12 mouse cellular contexts compared by ENCODE assay signal in the genomic region with DNA sequence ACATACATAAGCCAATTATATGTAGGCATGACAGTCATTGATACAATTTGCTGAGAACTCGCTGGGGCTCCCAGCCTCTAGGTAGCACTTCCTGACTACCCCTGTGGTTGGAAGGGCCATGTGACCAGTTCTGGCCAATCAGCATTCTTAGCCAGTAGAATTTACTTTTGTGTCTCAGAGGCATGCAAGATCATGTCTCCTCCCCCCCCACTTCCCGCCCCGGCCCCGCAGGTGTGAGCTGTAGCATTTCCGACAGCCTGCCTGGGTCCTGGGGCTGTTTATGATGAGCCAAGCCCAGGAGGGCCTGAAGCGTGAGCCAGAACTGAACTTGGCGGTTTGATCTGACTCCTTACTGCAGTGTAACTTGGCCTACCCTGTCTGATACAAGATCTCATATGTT. TPM values are rescaled to one million over a fixed set of nuclear protein-coding genes. Genes with fewer than 3 reads are reported as not detected.
A peak's percentile ranks its signal among the peaks of the same experiment; 100 is the strongest.
DNase-seq lines count a peak whose midpoint lies in the region; ATAC-seq and TF ChIP-seq lines count a peak whose summit lies in the region.
"Had no signal": no experiment of that assay in that cellular context is flagged by ENCODE, and none has a peak within 500 bp of the region (broad histone marks: within the 10 kb centered on the region; RNA-seq: fewer than 3 reads in every experiment).

No protein-coding gene starts in this region.

- peak; percentile 92 for DNase-seq in G1E (ENCODE audit: low spot score)
- DNase-seq in lung, embryonic 14.5 days: peak; percentile 32
- DNase-seq in spleen, adult 2 months (ENCODE audit: low read depth in 1 of 2, low spot score in 2 of 2): peak; percentile 83 to 84
- DNase-seq in left cerebral cortex, adult 2 months (ENCODE audit: extremely low spot score in 1 of 2, low spot score in 2 of 2): no peak
- no peak for DNase-seq in adrenal gland, adult 8-10 months
- DNase-seq in layer of hippocampus, adult 9-10 months (ENCODE audit: low spot score): no peak
- no peak for DNase-seq in heart, postnatal 36 days
- DNase-seq: cerebellum, postnatal 25 days had no signal

- no peak overlapping the region for H3K4me2 ChIP-seq in lung, embryonic 14.5 days
- H3K4me2 ChIP-seq: hindbrain, embryonic 12.5 days; neural tube, embryonic 13.5 days had no signal

- intact Hi-C loops in left cerebral cortex, adult 2 months (cut with DNase I): no loop called here
- intact Hi-C loops in heart, postnatal 36 days (cut with DNase I): no loop called here

- 30% methylated on average over 7 of the region's 7 CpGs for WGBS in lung, embryonic 14.5 days
- 15% methylated on average over 7 of the region's 7 CpGs for WGBS in spleen, adult 2 months

- H3K27ac ChIP-seq in lung, embryonic 14.5 days (ENCODE audit: low read depth): no peak overlapping the region
- H3K27ac ChIP-seq in spleen, adult 2 months (ENCODE audit: insufficient read depth, low read length): peak overlapping the region; percentile 73
- no peak overlapping the region for H3K27ac ChIP-seq in left cerebral cortex, adult 2 months
- H3K27ac ChIP-seq: hindbrain, embryonic 12.5 days; liver, embryonic 14.5 days; neural tube, embryonic 13.5 days had no signal

- H3K9me3 ChIP-seq in G1E (replicated peaks): no peaks in the 10 kb centered on the region
- no peaks in the 10 kb centered on the region for H3K9me3 ChIP-seq in lung, embryonic 14.5 days (ENCODE audit: low read depth, low read length)
- H3K9me3 ChIP-seq: hindbrain, embryonic 12.5 days; neural tube, embryonic 13.5 days had no signal

- H3K36me3 ChIP-seq in C2C12 (ENCODE audit: control insufficient read depth, insufficient read depth) (no peaks in the 10 kb centered on the region), G1E (replicated peaks) (no peaks in the 10 kb centered on the region)
- H3K36me3 ChIP-seq in lung, embryonic 14.5 days (ENCODE audit: insufficient read depth): no peaks in the 10 kb centered on the region
- no peaks in the 10 kb centered on the region for H3K36me3 ChIP-seq in spleen, adult 2 months (ENCODE audit: control insufficient read depth, insufficient read depth, low read length)
- H3K36me3 ChIP-seq: hindbrain, embryonic 12.5 days; neural tube, embryonic 13.5 days had no signal

- H3K27me3 ChIP-seq in C2C12 (ENCODE audit: control insufficient read depth, insufficient read depth, insufficient read length) (peaks cover 27% of the 10 kb centered on the region), G1E (ENCODE audit: insufficient read depth, low read length) (peaks cover 12% of the 10 kb centered on the region)
- peaks cover 2% of the 10 kb centered on the region; the same call in 1 of the 2 replicates for H3K27me3 ChIP-seq in lung, embryonic 14.5 days (ENCODE audit: insufficient read depth, low read length)
- no peaks in the 10 kb centered on the region for H3K27me3 ChIP-seq in spleen, adult 2 months (ENCODE audit: control insufficient read depth, insufficient read depth, low read length)
- H3K27me3 ChIP-seq: hindbrain, embryonic 12.5 days; neural tube, embryonic 13.5 days had no signal

- H3ac ChIP-seq in C2C12 (ENCODE audit: control insufficient read depth, insufficient read length, low read depth): no peak overlapping the region

- no peaks in the 10 kb centered on the region for H3K79me3 ChIP-seq in C2C12 (ENCODE audit: low read depth)

- no peak for TF ChIP-seq CTCF in C2C12 (IDR thresholded peaks at IDR 0.05; ENCODE audit: control insufficient read depth, insufficient read depth, insufficient read length)
- TF ChIP-seq CTCF in G1E (IDR thresholded peaks at IDR 0.05; ENCODE audit: low read depth, low read length): no peak
- no peak for TF ChIP-seq CTCF in lung, embryonic 14.5 days (IDR thresholded peaks at IDR 0.05; ENCODE audit: low read depth)
- no peak for TF ChIP-seq CTCF in spleen, adult 2 months (IDR thresholded peaks at IDR 0.05; ENCODE audit: extremely low read depth, insufficient read depth, insufficient read length, insufficient replicate concordance)
- TF ChIP-seq CTCF in left cerebral cortex, adult 2 months (IDR thresholded peaks at IDR 0.05): no peak

- H3K4me3 ChIP-seq in C2C12 (ENCODE audit: insufficient read depth, poor library complexity, severe bottlenecking): no peak overlapping the region
- peak overlapping the region; percentile 52; the same call in 1 of the 2 replicates for H3K4me3 ChIP-seq in G1E (ENCODE audit: low read depth, low read length)
- H3K4me3 ChIP-seq in lung, embryonic 14.5 days (ENCODE audit: low read depth, low read length): no peak overlapping the region
- H3K4me3 ChIP-seq in spleen, adult 2 months (ENCODE audit: extremely low read depth, insufficient read depth, insufficient read length): no peak overlapping the region
- no peak overlapping the region for H3K4me3 ChIP-seq in left cerebral cortex, adult 2 months
- H3K4me3 ChIP-seq: hindbrain, embryonic 12.5 days; neural tube, embryonic 13.5 days had no signal

- no peak overlapping the region for H3K9ac ChIP-seq in lung, embryonic 14.5 days
- H3K9ac ChIP-seq: hindbrain, embryonic 12.5 days; liver, embryonic 14.5 days; neural tube, embryonic 13.5 days had no signal

- peak; percentile 33; the same call in 1 of the 2 replicates for TF ChIP-seq POLR2A in spleen, adult 2 months (IDR thresholded peaks at IDR 0.05; ENCODE audit: low read depth, low read length)

- peaks cover 92% of the 10 kb centered on the region for H3K4me1 ChIP-seq in G1E (ENCODE audit: insufficient read depth, low read depth, low read length)
- no peaks in the 10 kb centered on the region for H3K4me1 ChIP-seq in lung, embryonic 14.5 days (ENCODE audit: insufficient read depth)
- H3K4me1 ChIP-seq in spleen, adult 2 months (ENCODE audit: control insufficient read depth, insufficient read depth, insufficient read length): peaks cover 4% of the 10 kb centered on the region; the same call in 1 of the 2 replicates
- H3K4me1 ChIP-seq: hindbrain, embryonic 12.5 days; neural tube, embryonic 13.5 days had no signal

- ATAC-seq in G1E (ENCODE audit: extremely low read depth, insufficient number of reproducible peaks, low FRiP score, poor library complexity, severe bottlenecking): peak; percentile 77
- ATAC-seq in lung, embryonic 14.5 days (ENCODE audit: insufficient read depth): no peak

- H3K79me2 ChIP-seq in C2C12 (ENCODE audit: control insufficient read depth, insufficient read depth): no peaks in the 10 kb centered on the region

TF ChIP-seq in C2C12, 6 proteins besides CTCF, POLR2A, EP300 and RAD21:
- TF ChIP-seq MYOD1 (IDR thresholded peaks at IDR 0.05; ENCODE audit: control insufficient read depth, insufficient read length, low read depth): no peak
- peak; percentile 77 for TF ChIP-seq USF1 (IDR thresholded peaks at IDR 0.05; ENCODE audit: low read depth)
- no peak for TF ChIP-seq MAX (IDR thresholded peaks at IDR 0.05)
- TF ChIP-seq CEBPB (IDR thresholded peaks at IDR 0.05; ENCODE audit: low read depth): no peak

RNA-seq across cellular contexts. Expression of gene Ccdc167, which starts 52.3 kb away (rescaled TPM):
- polyA plus RNA-seq in C2C12 (2012; fragmentation: generic; extraction: Trizol) (11.9 TPM), G1E (2012) (6.3 and 8.7 TPM in 2 replicates)
- total RNA-seq in G1E (2014; fragmentation: Nextera tagmentation) (13.2 and 19.4 TPM in 2 replicates), G1E (2017) (13.5 and 16.3 TPM in 2 replicates)
- 18.2 and 18.4 TPM in 2 replicates for polyA plus RNA-seq in lung, embryonic 14.5 days (2014; fragmentation: Nextera tagmentation; extraction: Ambion mirVana)
- polyA plus RNA-seq in spleen, adult 2 months (2012; rRNA removed): 5.4 and 6.1 TPM in 2 replicates
- total RNA-seq in left cerebral cortex, adult 2 months (2021): 10 to 100 TPM; 13.9 to 17.3 TPM
- 10 to 100 TPM; 11.0 to 18.0 (median 14.2) TPM for total RNA-seq in adrenal gland, adult 8-10 months (2022)
- total RNA-seq in heart, postnatal 36 days (2021): 10 to 100 TPM; 11.0 to 11.6 TPM

Comparison
In these comparisons a context has a peak if more than half of its experiments do, and no peak if none do; other contexts are left out.
1. DNase-seq: peak in G1E (single experiment), lung, embryonic 14.5 days (single experiment) and spleen, adult 2 months (2 of 2); none in left cerebral cortex, adult 2 months (0 of 2), adrenal gland, adult 8-10 months (single experiment), layer of hippocampus, adult 9-10 months (single experiment) and heart, postnatal 36 days (0 of 2).